Mouse (Mus musculus) lung, embryonic 15.5 days (tissue): ENCODE measurements around the gene Cldn2. TPM values are rescaled to one million over a fixed set of nuclear protein-coding genes. Genes with fewer than 3 reads are reported as not detected.

Experiments
- ATAC-seq: fragments of 200-750 bp; cut with Nextera tagmentation; 2 replicates; pipeline ENCODE4 v1.8.0; 2017; ENCODE audit warnings: moderate number of reproducible peaks, borderline replicate concordance; ENCODE audit not compliant: low FRiP score, low TSS enrichment; ENCODE audit errors: extremely low read depth
- H3K27ac ChIP-seq: fragments of 300-500 bp; sonication (generic); 2 replicates; pipeline ENCODE4 v1.5.1; 2015; ENCODE audit warnings: moderate library complexity, mild to moderate bottlenecking, inconsistent platforms
- H3K27me3 ChIP-seq: fragments of 300-500 bp; sonication (generic); 2 replicates; pipeline ENCODE4 v1.6.1; 2015; ENCODE audit warnings: inconsistent platforms
- H3K36me3 ChIP-seq: fragments of 300-500 bp; sonication (generic); 2 replicates; pipeline ENCODE4 v1.6.1; 2015; ENCODE audit warnings: inconsistent platforms
- H3K4me1 ChIP-seq: fragments of 300-500 bp; sonication (generic); 2 replicates; pipeline ENCODE4 v1.6.1; 2015; ENCODE audit warnings: inconsistent platforms
- H3K4me2 ChIP-seq: fragments of 300-500 bp; sonication (generic); 2 replicates; pipeline ENCODE4 v1.6.1; 2015; ENCODE audit warnings: inconsistent platforms, mild to moderate bottlenecking, moderate library complexity
- H3K4me3 ChIP-seq: fragments of 300-500 bp; sonication (generic); 2 replicates; pipeline ENCODE4 v1.5.1; 2015; ENCODE audit warnings: mild to moderate bottlenecking, inconsistent platforms
- H3K9ac ChIP-seq: fragments of 300-500 bp; sonication (generic); 2 replicates; pipeline ENCODE4 v1.6.1; 2015; ENCODE audit warnings: inconsistent platforms
- H3K9me3 ChIP-seq: fragments of 300-500 bp; sonication (generic); 2 replicates; pipeline ENCODE4 v1.6.1; 2016; ENCODE audit warnings: inconsistent platforms
- WGBS: fragments of 180-500 bp; shearing (Covaris S2); methylation state at CpG from one replicate; pipeline ENCODE4 v1.1.7; 2015; 5-methylcytosine and 5-hydroxymethylcytosine counted together
- polyA plus RNA-seq: library from polyadenylated mRNA; unstranded; fragments of >200 nt; fragmentation: Nextera tagmentation; extraction: Ambion mirVana; gene quantifications from 2 replicates; pipeline ENCODE4 v1.2.1, GENCODE M21; 2015

The Cldn2 gene
- polyA plus RNA-seq, 1 experiment from 2014 or later: 0.50 TPM

DNA sequence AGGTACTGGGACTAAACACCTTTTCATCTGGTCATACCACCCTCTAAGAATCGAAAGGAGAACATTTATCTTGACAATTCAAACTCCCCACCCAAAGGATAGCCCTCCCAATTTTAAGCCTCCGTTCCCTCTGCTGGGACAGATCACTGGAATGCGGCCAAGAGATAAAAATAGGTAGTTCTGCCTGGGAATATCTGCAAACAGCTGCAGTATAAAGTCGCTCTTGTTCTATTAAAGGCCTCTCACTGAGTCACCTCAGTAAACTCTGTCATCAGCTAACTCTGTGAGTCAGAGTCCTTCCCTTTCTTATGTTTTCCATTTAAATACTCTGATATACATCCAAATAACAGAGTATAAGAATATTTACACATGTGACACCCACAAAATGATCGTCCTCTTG lies 58.8 kb downstream of the Cldn2 start:
- no peak overlapping the region for H3K4me2 ChIP-seq
- no peaks in the 10 kb centered on the region for H3K4me1 ChIP-seq
- H3K9ac ChIP-seq: no peak overlapping the region
- ATAC-seq: no peak
- WGBS: 52% methylated on average over 5 of the region's 5 CpGs
- no peaks in the 10 kb centered on the region for H3K27me3 ChIP-seq
- no peak overlapping the region for H3K4me3 ChIP-seq
- no peak overlapping the region for H3K27ac ChIP-seq
- no peaks in the 10 kb centered on the region for H3K36me3 ChIP-seq
- H3K9me3 ChIP-seq: no peaks in the 10 kb centered on the region

Other genes with a start within 250 kb of the Cldn2 start
- gene Rnf128, start 237.5 kb upstream of the Cldn2 start, polyA plus RNA-seq: 4.8 and 5.2 TPM in 2 replicates
- gene Tbc1d8b, start 115.8 kb upstream of the Cldn2 start, polyA plus RNA-seq: 4.1 and 4.2 TPM in 2 replicates
- 0.34 TPM in 1 of 2 replicates, not detected in the other for gene Gm15013, start 86.3 kb upstream of the Cldn2 start, polyA plus RNA-seq
- not detected in 2 replicates for gene Ripply1, start 18.5 kb upstream of the Cldn2 start, polyA plus RNA-seq
- gene Morc4, start 70.8 kb downstream of the Cldn2 start, polyA plus RNA-seq: 16.1 and 16.3 TPM in 2 replicates
- 4.4 and 4.7 TPM in 2 replicates for gene Rbm41, start 197.8 kb downstream of the Cldn2 start, polyA plus RNA-seq